Mouse (Mus musculus): Measurements from ENCODE around the gene Rfpl4. TPM values are rescaled to one million over a fixed set of nuclear protein-coding genes. Genes with fewer than 3 reads are reported as not detected.

Rfpl4 gene
- polyA plus RNA-seq, 1 experiment from 2014 or later = not detected

- ATAC-seq (ENCODE audit: low FRiP score, low TSS enrichment) (no peak), DNase-seq (no peak)
- H3K4me2 ChIP-seq (ENCODE audit: low read length) = no peak overlapping the region
- H3K4me3 ChIP-seq (replicated peaks; ENCODE audit: low read depth, low read length) = no peak overlapping the region
- peaks cover 13% of the 10 kb centered on the region for H3K4me1 ChIP-seq (ENCODE audit: control insufficient read depth, insufficient read depth, low read length)
- WGBS = 94% methylated on average over 2 of the region's 2 CpGs
- H3K9me3 ChIP-seq (ENCODE audit: control insufficient read depth, low read length) = no peaks in the 10 kb centered on the region
- no peak overlapping the region for H3K27ac ChIP-seq (replicated peaks; ENCODE audit: low read depth, low read length)
- H3K36me3 ChIP-seq (ENCODE audit: control insufficient read depth, insufficient read depth, low read length) = peaks cover 69% of the 10 kb centered on the region
- H3K27me3 ChIP-seq (ENCODE audit: control insufficient read depth, insufficient read depth, low read length) = no peaks in the 10 kb centered on the region
- no peak overlapping the region for H3K9ac ChIP-seq (replicated peaks; ENCODE audit: low read length)
These were observed 39.8 kb downstream of the Rfpl4 start for GRCm38 (mm10) chr7:5076931-5077330.

- Histone ChIP-seq H3K36me3 (ENCODE audit: control insufficient read depth, insufficient read depth, low read length) (peaks cover 88% of the 10 kb centered on the region), H3K4me3 (replicated peaks; ENCODE audit: low read depth, low read length) (no peak overlapping the region), H3K27me3 (ENCODE audit: control insufficient read depth, insufficient read depth, low read length) (no peaks in the 10 kb centered on the region), H3K4me2 (ENCODE audit: low read length) (no peak overlapping the region), H3K4me1 (ENCODE audit: control insufficient read depth, insufficient read depth, low read length) (no peaks in the 10 kb centered on the region), H3K9me3 (ENCODE audit: control insufficient read depth, low read length) (no peaks in the 10 kb centered on the region), H3K27ac (replicated peaks; ENCODE audit: low read depth, low read length) (no peak overlapping the region), H3K9ac (replicated peaks; ENCODE audit: low read length) (no peak overlapping the region)
- DNase-seq (no peak), ATAC-seq (ENCODE audit: low FRiP score, low TSS enrichment) (no peak)
- WGBS = 95% methylated on average over 5 of the region's 5 CpGs
These were observed 41.8 kb downstream of the Rfpl4 start for GRCm38 (mm10) chr7:5074984-5075383.

- Histone ChIP-seq H3K4me2 (ENCODE audit: low read length) (no peak overlapping the region), H3K4me3 (replicated peaks; ENCODE audit: low read depth, low read length) (no peak overlapping the region), H3K27ac (replicated peaks; ENCODE audit: low read depth, low read length) (no peak overlapping the region), H3K9ac (replicated peaks; ENCODE audit: low read length) (no peak overlapping the region), H3K9me3 (ENCODE audit: control insufficient read depth, low read length) (no peaks in the 10 kb centered on the region), H3K36me3 (ENCODE audit: control insufficient read depth, insufficient read depth, low read length) (peaks cover 98% of the 10 kb centered on the region), H3K27me3 (ENCODE audit: control insufficient read depth, insufficient read depth, low read length) (no peaks in the 10 kb centered on the region), H3K4me1 (ENCODE audit: control insufficient read depth, insufficient read depth, low read length) (no peaks in the 10 kb centered on the region)
- WGBS = 80% methylated on average over 1 of the region's 1 CpGs
- no peak for ATAC-seq (ENCODE audit: low FRiP score, low TSS enrichment)
- no peak for DNase-seq
These were observed 43.2 kb downstream of the Rfpl4 start for GRCm38 (mm10) chr7:5073586-5073985.

GRCm38 (mm10) chr7:5064886-5065285 lies 51.9 kb downstream of the Rfpl4 start:
- Histone ChIP-seq H3K9me3 (ENCODE audit: control insufficient read depth, low read length) (no peaks in the 10 kb centered on the region), H3K27me3 (ENCODE audit: control insufficient read depth, insufficient read depth, low read length) (no peaks in the 10 kb centered on the region), H3K9ac (replicated peaks; ENCODE audit: low read length) (no peak overlapping the region), H3K4me3 (replicated peaks; ENCODE audit: low read depth, low read length) (no peak overlapping the region), H3K4me2 (ENCODE audit: low read length) (peak overlapping the region; percentile 97; the same call in 1 of the 2 replicates), H3K4me1 (ENCODE audit: control insufficient read depth, insufficient read depth, low read length) (peaks cover 23% of the 10 kb centered on the region), H3K27ac (replicated peaks; ENCODE audit: low read depth, low read length) (no peak overlapping the region), H3K36me3 (ENCODE audit: control insufficient read depth, insufficient read depth, low read length) (peaks cover 36% of the 10 kb centered on the region)
- DNase-seq (no peak), ATAC-seq (ENCODE audit: low FRiP score, low TSS enrichment) (no peak)
- 96% methylated on average over 6 of the region's 6 CpGs for WGBS

GRCm38 (mm10) chr7:5062360-5063001 lies 54.3 kb downstream of the Rfpl4 start:
- DNase-seq (peak; percentile 92), ATAC-seq (ENCODE audit: low FRiP score, low TSS enrichment) (peak; percentile 54)
- Histone ChIP-seq H3K4me2 (ENCODE audit: low read length) (peak overlapping the region; percentile 97), H3K4me3 (replicated peaks; ENCODE audit: low read depth, low read length) (peak overlapping the region; percentile 74), H3K27ac (replicated peaks; ENCODE audit: low read depth, low read length) (peak overlapping the region; percentile 98), H3K27me3 (ENCODE audit: control insufficient read depth, insufficient read depth, low read length) (peaks cover 6% of the 10 kb centered on the region; the same call in 1 of the 2 replicates), H3K4me1 (ENCODE audit: control insufficient read depth, insufficient read depth, low read length) (peaks cover 33% of the 10 kb centered on the region), H3K9me3 (ENCODE audit: control insufficient read depth, low read length) (no peaks in the 10 kb centered on the region), H3K9ac (replicated peaks; ENCODE audit: low read length) (peak overlapping the region; percentile 73), H3K36me3 (ENCODE audit: control insufficient read depth, insufficient read depth, low read length) (peaks cover 12% of the 10 kb centered on the region)
- WGBS = under 1% methylated on average over 47 of the region's 51 CpGs

- peak; percentile 96 for DNase-seq
- Histone ChIP-seq H3K27me3 (ENCODE audit: control insufficient read depth, insufficient read depth, low read length) (peaks cover 13% of the 10 kb centered on the region; the same call in 1 of the 2 replicates), H3K9me3 (ENCODE audit: control insufficient read depth, low read length) (no peaks in the 10 kb centered on the region), H3K9ac (replicated peaks; ENCODE audit: low read length) (peak within 1 kb of the TSS; percentile 76), H3K4me2 (ENCODE audit: low read length) (peak within 1 kb of the TSS; percentile 97), H3K4me3 (replicated peaks; ENCODE audit: low read depth, low read length) (peak within 1 kb of the TSS; percentile 74), H3K4me1 (ENCODE audit: control insufficient read depth, insufficient read depth, low read length) (peaks cover 33% of the 10 kb centered on the region), H3K27ac (replicated peaks; ENCODE audit: low read depth, low read length) (peak within 1 kb of the TSS; percentile 98), H3K36me3 (ENCODE audit: control insufficient read depth, insufficient read depth, low read length) (peaks cover 6% of the 10 kb centered on the region; the same call in 1 of the 2 replicates)
- WGBS = under 1% methylated on average over 52 of the region's 65 CpGs
- peak; percentile 80 for ATAC-seq (ENCODE audit: low FRiP score, low TSS enrichment)
These were observed 54.9 kb downstream of the Rfpl4 start, which contains the start of gene U2af2 for GRCm38 (mm10) chr7:5061774-5062359. U2af2 (plus strand) TSS chr7:5062143.

- Histone ChIP-seq H3K4me2 (ENCODE audit: low read length) (peak overlapping the region; percentile 97), H3K36me3 (ENCODE audit: control insufficient read depth, insufficient read depth, low read length) (no peaks in the 10 kb centered on the region), H3K9ac (replicated peaks; ENCODE audit: low read length) (peak overlapping the region; percentile 76), H3K4me3 (replicated peaks; ENCODE audit: low read depth, low read length) (peak overlapping the region; percentile 74), H3K27me3 (ENCODE audit: control insufficient read depth, insufficient read depth, low read length) (peaks cover 14% of the 10 kb centered on the region; the same call in 1 of the 2 replicates), H3K9me3 (ENCODE audit: control insufficient read depth, low read length) (no peaks in the 10 kb centered on the region), H3K27ac (replicated peaks; ENCODE audit: low read depth, low read length) (peak overlapping the region; percentile 98), H3K4me1 (ENCODE audit: control insufficient read depth, insufficient read depth, low read length) (peaks cover 33% of the 10 kb centered on the region)
- DNase-seq (peak; percentile 100), ATAC-seq (ENCODE audit: low FRiP score, low TSS enrichment) (peak; percentile 90)
- WGBS = under 1% methylated on average over 60 of the region's 60 CpGs
These were observed 55.6 kb downstream of the Rfpl4 start for GRCm38 (mm10) chr7:5060944-5061773.

GRCm38 (mm10) chr7:5060239-5060731 lies 56.5 kb downstream of the Rfpl4 start:
- Histone ChIP-seq H3K4me2 (ENCODE audit: low read length) (peak overlapping the region; percentile 97), H3K9me3 (ENCODE audit: control insufficient read depth, low read length) (no peaks in the 10 kb centered on the region), H3K4me1 (ENCODE audit: control insufficient read depth, insufficient read depth, low read length) (peaks cover 33% of the 10 kb centered on the region), H3K36me3 (ENCODE audit: control insufficient read depth, insufficient read depth, low read length) (no peaks in the 10 kb centered on the region), H3K9ac (replicated peaks; ENCODE audit: low read length) (peak overlapping the region; percentile 76), H3K4me3 (replicated peaks; ENCODE audit: low read depth, low read length) (peak overlapping the region; percentile 74), H3K27me3 (ENCODE audit: control insufficient read depth, insufficient read depth, low read length) (peaks cover 22% of the 10 kb centered on the region), H3K27ac (replicated peaks; ENCODE audit: low read depth, low read length) (peak overlapping the region; percentile 98)
- no peak for ATAC-seq (ENCODE audit: low FRiP score, low TSS enrichment)
- peak; percentile 89 for DNase-seq
- WGBS = 4% methylated on average over 27 of the region's 27 CpGs

Data from midbrain, embryonic 14.5 days (tissue).